ENCODE assay signal across 16 mouse cellular contexts in genomic region chr1:194342568-194342967, GRCm38 (mm10).
"Had no signal": no experiment of that assay in that cellular context is flagged by ENCODE, and none has a peak within 500 bp of the region (broad histone marks: within the 10 kb centered on the region; RNA-seq: fewer than 3 reads in every experiment).

No protein-coding gene starts in this region.

- ATAC-seq: lung, postnatal 0 days; midbrain, embryonic 15.5 days had no signal

- H3K9me3 ChIP-seq: lung, embryonic 15.5 days; megakaryocyte, embryonic 14.5 days; midbrain, embryonic 15.5 days; neural tube, embryonic 12.5 days; stomach, embryonic 15.5 days had no signal

- H3K27ac ChIP-seq: lung, embryonic 15.5 days; macrophage; midbrain, embryonic 15.5 days; neural tube, embryonic 12.5 days; stomach, embryonic 15.5 days; stomach, postnatal 0 days had no signal

- H3K9ac ChIP-seq: lung, embryonic 15.5 days; midbrain, embryonic 15.5 days; neural tube, embryonic 12.5 days; stomach, embryonic 15.5 days had no signal

- H3K4me2 ChIP-seq: lung, embryonic 15.5 days; midbrain, embryonic 11.5 days; midbrain, embryonic 15.5 days; neural tube, embryonic 12.5 days; stomach, embryonic 15.5 days had no signal

- DNase-seq: lung, adult 18-20 months; lung, postnatal 14 days; lung, postnatal 36 days; right cerebral cortex, postnatal 14 days; thymus, adult 2 months; thymus, postnatal 25 days; thymus, postnatal 4 days had no signal

- H3K4me1 ChIP-seq: lung, embryonic 15.5 days; megakaryocyte, embryonic 14.5 days; stomach, embryonic 15.5 days had no signal

- H3K27me3 ChIP-seq: lung, embryonic 15.5 days; megakaryocyte, embryonic 14.5 days; midbrain, embryonic 15.5 days; neural tube, embryonic 12.5 days; stomach, embryonic 15.5 days had no signal

- H3K36me3 ChIP-seq: lung, embryonic 15.5 days; midbrain, embryonic 15.5 days; neural tube, embryonic 12.5 days; stomach, embryonic 15.5 days had no signal

- H3K4me3 ChIP-seq: lung, embryonic 15.5 days; megakaryocyte, embryonic 14.5 days; midbrain, embryonic 15.5 days; neural tube, embryonic 12.5 days; stomach, embryonic 15.5 days had no signal
